ENCODE assay signal across 15 mouse cellular contexts in the genomic region with DNA sequence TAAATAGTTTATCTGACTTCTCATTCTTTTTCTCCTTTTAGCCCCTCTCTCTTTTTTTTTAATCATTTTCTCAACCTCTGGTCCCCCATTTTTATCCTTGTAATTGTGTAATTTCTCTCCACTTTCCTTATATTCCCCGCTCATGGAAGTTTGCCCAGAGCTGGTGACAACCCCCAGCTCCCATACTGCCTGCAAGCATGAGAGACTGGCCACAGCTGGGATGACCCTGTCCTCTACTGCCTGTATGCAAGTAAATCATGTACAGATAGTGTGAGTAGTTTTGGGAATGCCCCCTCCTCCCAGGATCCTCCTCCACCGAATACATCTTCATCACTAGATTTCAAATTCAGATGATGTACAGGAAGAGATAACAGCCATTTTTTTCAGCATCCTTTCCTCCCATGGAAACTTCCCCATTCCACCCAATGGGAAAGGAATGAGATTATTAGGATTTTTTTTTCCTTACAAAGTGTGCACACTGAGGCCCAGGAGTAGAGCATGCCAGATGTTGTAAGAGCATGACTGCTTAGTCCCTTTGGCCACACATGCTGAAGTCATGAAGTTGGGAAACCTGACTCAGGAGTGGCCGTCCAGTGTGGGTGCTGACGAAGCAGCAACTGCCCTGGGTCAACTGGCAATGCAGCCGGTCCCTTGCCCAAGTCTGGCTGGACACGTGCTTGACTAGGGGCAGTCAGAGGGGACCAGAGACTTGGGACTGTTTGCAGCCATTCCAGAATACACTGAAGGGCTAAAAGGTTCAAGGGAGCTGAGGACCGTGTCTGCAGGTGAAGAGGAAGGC.
DNase-seq lines count a peak whose midpoint lies in the region; ATAC-seq and TF ChIP-seq lines count a peak whose summit lies in the region.
"Had no signal": no experiment of that assay in that cellular context is flagged by ENCODE, and none has a peak within 500 bp of the region (broad histone marks: within the 10 kb centered on the region; RNA-seq: fewer than 3 reads in every experiment).

No protein-coding gene starts in this region.

- DNase-seq in gastrocnemius, adult 18-20 months (ENCODE audit: low spot score) = peak; percentile 46
- no peak for DNase-seq in gastrocnemius, postnatal 10 days
- no peak for DNase-seq in kidney, adult 18-20 months
- no peak for DNase-seq in testis, postnatal 14 days (ENCODE audit: low spot score)
- DNase-seq in stomach, postnatal 0 days (ENCODE audit: low spot score) = no peak
- DNase-seq: cerebellum, adult 18-20 months; midbrain, embryonic 14.5 days; thymus, postnatal 36 days had no signal

- H3K9me3 ChIP-seq in kidney, embryonic 15.5 days (replicated peaks) = no peaks in the 10 kb centered on the region
- H3K9me3 ChIP-seq in stomach, postnatal 0 days (ENCODE audit: control insufficient read depth, low read length) = no peaks in the 10 kb centered on the region
- H3K9me3 ChIP-seq: forebrain, embryonic 15.5 days; hindbrain, embryonic 10.5 days; limb, embryonic 13.5 days had no signal

- WGBS in kidney, embryonic 15.5 days = 60% methylated on average over 7 of the region's 7 CpGs
- 71% methylated on average over 7 of the region's 7 CpGs for WGBS in stomach, postnatal 0 days

- H3K27ac ChIP-seq in kidney, embryonic 15.5 days = peak overlapping the region; percentile 5; the same call in 1 of the 2 replicates
- peak overlapping the region; percentile 28; the same call in 1 of the 2 replicates for H3K27ac ChIP-seq in testis, adult 2 months (ENCODE audit: control insufficient read depth, insufficient read depth, low read depth, low read length)
- no peak overlapping the region for H3K27ac ChIP-seq in stomach, postnatal 0 days (replicated peaks)
- H3K27ac ChIP-seq: forebrain, embryonic 15.5 days; hindbrain, embryonic 10.5 days had no signal

- ATAC-seq in kidney, embryonic 15.5 days (replicated peaks; ENCODE audit: low FRiP score) = no peak; the same call in 1 of the 2 replicates
- ATAC-seq in megakaryocyte progenitor cell, adult 5-6 weeks (replicated peaks; ENCODE audit: poor library complexity) = peak; percentile 37
- ATAC-seq in stomach, postnatal 0 days (ENCODE audit: low FRiP score, low TSS enrichment) = no peak
- ATAC-seq: forebrain, embryonic 15.5 days; inflammation-experienced regulatory T-cells, adult 6 months had no signal

- no peak for TF ChIP-seq POLR2A in testis, adult 2 months (IDR thresholded peaks at IDR 0.05; ENCODE audit: control insufficient read depth, low read depth, low read length)

- H3K27me3 ChIP-seq in kidney, embryonic 15.5 days = no peaks in the 10 kb centered on the region
- no peaks in the 10 kb centered on the region for H3K27me3 ChIP-seq in testis, adult 2 months (ENCODE audit: control insufficient read depth, insufficient read depth, low read length)
- no peaks in the 10 kb centered on the region for H3K27me3 ChIP-seq in stomach, postnatal 0 days (ENCODE audit: control insufficient read depth, insufficient read depth, low read length)
- H3K27me3 ChIP-seq: forebrain, embryonic 15.5 days had no signal

- H3K4me1 ChIP-seq in kidney, embryonic 15.5 days = peaks cover 23% of the 10 kb centered on the region
- no peaks in the 10 kb centered on the region; the same call in 1 of the 2 replicates for H3K4me1 ChIP-seq in testis, adult 2 months (ENCODE audit: control insufficient read depth, insufficient read depth, low read length)
- H3K4me1 ChIP-seq in stomach, postnatal 0 days (replicated peaks; ENCODE audit: control insufficient read depth, insufficient read depth) = no peaks in the 10 kb centered on the region
- H3K4me1 ChIP-seq: forebrain, embryonic 15.5 days had no signal

- H3K36me3 ChIP-seq in kidney, embryonic 15.5 days = no peaks in the 10 kb centered on the region
- no peaks in the 10 kb centered on the region for H3K36me3 ChIP-seq in testis, adult 2 months (ENCODE audit: control insufficient read depth, insufficient read depth, low read length)
- H3K36me3 ChIP-seq in stomach, postnatal 0 days (ENCODE audit: control insufficient read depth, insufficient read depth, low read length) = no peaks in the 10 kb centered on the region
- H3K36me3 ChIP-seq: forebrain, embryonic 15.5 days; hindbrain, embryonic 10.5 days; limb, embryonic 13.5 days had no signal

- H3K9ac ChIP-seq in kidney, embryonic 15.5 days = no peak overlapping the region
- H3K9ac ChIP-seq in stomach, postnatal 0 days (ENCODE audit: low read length) = no peak overlapping the region
- H3K9ac ChIP-seq: forebrain, embryonic 15.5 days; limb, embryonic 13.5 days had no signal

- no peak overlapping the region for H3K4me3 ChIP-seq in kidney, embryonic 15.5 days (replicated peaks)
- no peak overlapping the region for H3K4me3 ChIP-seq in testis, adult 2 months (ENCODE audit: control insufficient read depth, low read depth, low read length)
- H3K4me3 ChIP-seq in stomach, postnatal 0 days (ENCODE audit: low read depth, low read length) = no peak overlapping the region
- H3K4me3 ChIP-seq: forebrain, embryonic 15.5 days; hindbrain, embryonic 10.5 days; limb, embryonic 13.5 days had no signal

- no peak for TF ChIP-seq CTCF in testis, adult 2 months (IDR thresholded peaks at IDR 0.05; ENCODE audit: control insufficient read depth, insufficient read depth, insufficient replicate concordance, low read depth, low read length)
- TF ChIP-seq CTCF in stomach, postnatal 0 days (IDR thresholded peaks at IDR 0.05; ENCODE audit: low read depth) = no peak

- TF ChIP-seq EP300 in stomach, postnatal 0 days (optimal IDR thresholded peaks at IDR 0.05) = no peak

- H3K4me2 ChIP-seq in kidney, embryonic 15.5 days = no peak overlapping the region
- no peak overlapping the region for H3K4me2 ChIP-seq in stomach, postnatal 0 days (replicated peaks; ENCODE audit: low read depth)
- H3K4me2 ChIP-seq: forebrain, embryonic 15.5 days; limb, embryonic 13.5 days had no signal
